Mouse (Mus musculus): Measurements from ENCODE around the gene Fpr1. TPM values are rescaled to one million over a fixed set of nuclear protein-coding genes. Genes with fewer than 3 reads are reported as not detected.
A peak's percentile ranks its signal among the peaks of the same experiment; 100 is the strongest.

Gene Fpr1
- polyA plus RNA-seq, 1 experiment from 2014 or later: not detected

MicroRNA genes within 50 kb of the gene (microRNA counts, 519-probe panel; counts per million panel counts)
- microRNA mmu-let-7e: 6,686 counts per million, percentile 91 among the panel's probes with 10 or more counts
- 3,774 counts per million, percentile 24 among the panel's probes with 10 or more counts for microRNA mmu-miR-125a-3p
- 7,518 counts per million, percentile 97 among the panel's probes with 10 or more counts for microRNA mmu-miR-125a-5p
- microRNA mmu-miR-99b: 6,634 counts per million, percentile 90 among the panel's probes with 10 or more counts

Small RNA genes within 50 kb of the gene (microRNA-seq; reads per million reads assigned to microRNA genes)
- not detected for gene Gm25927 (ENCODE audit: insufficient number of aligned reads)
- gene Mir125a (ENCODE audit: insufficient number of aligned reads): 7,230 reads per million, percentile 88 among the genes with 10 or more reads in this experiment
- gene Mir99b (ENCODE audit: insufficient number of aligned reads): 38,325 reads per million, percentile 99 among the genes with 10 or more reads in this experiment
- not detected for gene Mirlet7e (ENCODE audit: insufficient number of aligned reads)

Other genes starting within 250 kb of the Fpr1 start
- gene Vmn2r90, start 180.2 kb downstream of the Fpr1 start, polyA plus RNA-seq (2014; fragmentation: Nextera tagmentation; extraction: Ambion mirVana): not detected in 2 replicates
- gene Spaca6, start 56.8 kb downstream of the Fpr1 start, polyA plus RNA-seq (2014; fragmentation: Nextera tagmentation; extraction: Ambion mirVana): 38.3 and 43.0 TPM in 2 replicates
- gene Has1, start 28.7 kb downstream of the Fpr1 start, polyA plus RNA-seq (2014; fragmentation: Nextera tagmentation; extraction: Ambion mirVana): 1.3 and 1.5 TPM in 2 replicates
- not detected in 2 replicates for gene Fpr2, start 3.9 kb upstream of the Fpr1 start, polyA plus RNA-seq (2014; fragmentation: Nextera tagmentation; extraction: Ambion mirVana)
- gene Fpr3, start 3.9 kb upstream of the Fpr1 start, polyA plus RNA-seq (2014; fragmentation: Nextera tagmentation; extraction: Ambion mirVana): not detected in 2 replicates
- gene Fpr-rs4, start 137.8 kb upstream of the Fpr1 start, polyA plus RNA-seq (2014; fragmentation: Nextera tagmentation; extraction: Ambion mirVana): not detected in 2 replicates
- gene Vmn2r124, start 165.5 kb upstream of the Fpr1 start, polyA plus RNA-seq (2014; fragmentation: Nextera tagmentation; extraction: Ambion mirVana): not detected in 2 replicates
- gene Vmn2r91, start 201.1 kb upstream of the Fpr1 start, polyA plus RNA-seq (2014; fragmentation: Nextera tagmentation; extraction: Ambion mirVana): not detected in 2 replicates